Mouse (Mus musculus) forebrain, embryonic 13.5 days (tissue): ENCODE results near the gene Cpsf3. TPM values are rescaled to one million over a fixed set of nuclear protein-coding genes. Genes with fewer than 3 reads are reported as not detected.

Experiments
- ATAC-seq: fragments of 200-750 bp; cut with Nextera tagmentation; 2 replicates; pipeline ENCODE4 v1.8.0; 2017
- H3K27ac ChIP-seq: fragments of 300-500 bp; sonication (generic); 2 replicates; pipeline ENCODE4 v1.5.1; 2015; ENCODE audit warnings: inconsistent platforms, mild to moderate bottlenecking, moderate library complexity
- H3K27me3 ChIP-seq: fragments of 300-500 bp; sonication (generic); 2 replicates; pipeline ENCODE4 v1.6.1; 2015; ENCODE audit warnings: mild to moderate bottlenecking, inconsistent platforms
- H3K36me3 ChIP-seq: fragments of 300-500 bp; sonication (generic); 2 replicates; pipeline ENCODE4 v1.6.1; 2015; ENCODE audit warnings: mild to moderate bottlenecking, inconsistent platforms; ENCODE audit not compliant: poor library complexity, severe bottlenecking
- H3K4me1 ChIP-seq: fragments of 300-500 bp; sonication (generic); 2 replicates; pipeline ENCODE4 v1.6.1; 2015; ENCODE audit warnings: inconsistent platforms
- H3K4me2 ChIP-seq: fragments of 300-500 bp; sonication (generic); 2 replicates; pipeline ENCODE4 v1.6.1; 2015; ENCODE audit warnings: inconsistent platforms, mild to moderate bottlenecking, moderate library complexity
- H3K4me3 ChIP-seq: fragments of 300-500 bp; sonication (generic); 2 replicates; pipeline ENCODE4 v1.5.1; 2015; ENCODE audit warnings: mild to moderate bottlenecking, inconsistent platforms
- H3K9ac ChIP-seq: fragments of 300-500 bp; sonication (generic); 2 replicates; pipeline ENCODE4 v1.6.1; 2015; ENCODE audit warnings: mild to moderate bottlenecking, inconsistent platforms
- H3K9me3 ChIP-seq: fragments of 300-500 bp; sonication (generic); replicated peaks from 2 replicates; pipeline ENCODE4 v1.6.1; 2016; ENCODE audit warnings: inconsistent platforms
- WGBS: fragments of 180-500 bp; shearing (Covaris S2); methylation state at CpG from one replicate; pipeline ENCODE4 v1.1.7; 2015; 5-methylcytosine and 5-hydroxymethylcytosine counted together
- polyA plus RNA-seq: library from polyadenylated mRNA; unstranded; fragments of >200 nt; fragmentation: Nextera tagmentation; extraction: Ambion mirVana; gene quantifications from 2 replicates; pipeline ENCODE4 v1.2.1, GENCODE M21; 2015

Cpsf3 gene
- polyA plus RNA-seq, 1 experiment from 2014 or later, result 117 TPM

DNA sequence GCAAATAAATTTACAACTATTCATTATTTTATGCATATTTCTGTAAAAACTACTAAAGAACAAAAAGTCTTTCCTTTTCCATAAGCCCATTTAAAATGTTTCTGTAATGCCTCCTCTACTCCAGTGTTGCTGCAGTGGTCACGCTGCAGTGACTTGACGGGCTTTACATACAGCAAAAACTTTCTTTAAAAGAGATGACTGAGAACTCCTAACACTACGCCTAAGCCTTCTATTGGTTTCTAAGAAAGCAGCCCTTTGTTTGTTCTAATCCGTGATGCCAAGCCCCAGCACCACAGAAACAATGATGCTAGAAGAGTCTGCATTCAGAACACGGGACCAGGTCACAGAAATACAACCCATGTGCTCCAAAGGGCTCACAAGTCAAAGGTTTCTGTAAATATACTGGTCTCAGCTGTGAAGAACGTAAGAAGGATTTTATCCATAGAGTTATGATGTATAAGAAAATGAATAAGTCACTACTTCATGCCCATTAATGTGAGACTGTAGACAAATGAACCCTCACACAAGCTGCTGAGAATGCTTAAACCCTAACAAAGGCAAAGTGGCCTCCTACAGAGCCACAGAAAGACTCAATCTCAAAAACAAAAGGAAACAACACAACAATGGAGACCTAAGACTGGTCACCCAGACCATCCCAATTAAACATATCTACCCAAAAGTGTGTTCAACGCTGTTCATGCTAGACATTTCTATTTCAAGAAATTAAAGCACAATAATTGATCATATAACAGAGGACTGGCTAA is 65.1 kb downstream of the Cpsf3 start:
- ATAC-seq, result no peak
- H3K4me2 ChIP-seq, result no peak overlapping the region
- no peaks in the 10 kb centered on the region for H3K27me3 ChIP-seq
- WGBS, result 6% methylated on average over 7 of the region's 7 CpGs
- H3K36me3 ChIP-seq, result peaks cover 59% of the 10 kb centered on the region
- H3K4me3 ChIP-seq, result no peak overlapping the region
- no peaks in the 10 kb centered on the region for H3K9me3 ChIP-seq
- H3K9ac ChIP-seq, result no peak overlapping the region
- no peak overlapping the region for H3K27ac ChIP-seq
- H3K4me1 ChIP-seq, result no peaks in the 10 kb centered on the region

DNA sequence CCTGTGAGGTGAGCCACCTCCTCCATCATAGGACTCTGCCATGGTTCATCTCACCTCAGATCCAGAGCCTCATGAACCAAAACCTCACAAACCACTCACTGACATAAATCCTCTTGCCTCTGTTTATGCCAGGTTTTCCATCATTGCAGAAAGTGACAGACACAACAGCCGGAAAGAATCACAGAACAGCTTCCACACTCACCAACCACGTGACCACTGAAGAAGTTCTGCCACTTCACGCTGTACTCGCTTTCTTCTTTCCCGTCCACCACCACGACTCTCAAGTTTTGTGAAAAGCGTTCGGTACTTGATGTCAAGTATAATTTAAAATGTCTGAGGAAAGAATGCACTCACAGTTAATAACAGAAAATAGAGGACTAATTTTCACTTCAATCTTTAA is 68.5 kb downstream of the Cpsf3 start:
- 98% methylated on average over 8 of the region's 8 CpGs for WGBS
- Histone ChIP-seq H3K36me3 (peaks cover 60% of the 10 kb centered on the region), H3K4me1 (no peaks in the 10 kb centered on the region), H3K27me3 (no peaks in the 10 kb centered on the region), H3K9me3 (no peaks in the 10 kb centered on the region), H3K9ac (no peak overlapping the region), H3K4me2 (no peak overlapping the region), H3K27ac (no peak overlapping the region), H3K4me3 (no peak overlapping the region)
- ATAC-seq, result no peak

DNA sequence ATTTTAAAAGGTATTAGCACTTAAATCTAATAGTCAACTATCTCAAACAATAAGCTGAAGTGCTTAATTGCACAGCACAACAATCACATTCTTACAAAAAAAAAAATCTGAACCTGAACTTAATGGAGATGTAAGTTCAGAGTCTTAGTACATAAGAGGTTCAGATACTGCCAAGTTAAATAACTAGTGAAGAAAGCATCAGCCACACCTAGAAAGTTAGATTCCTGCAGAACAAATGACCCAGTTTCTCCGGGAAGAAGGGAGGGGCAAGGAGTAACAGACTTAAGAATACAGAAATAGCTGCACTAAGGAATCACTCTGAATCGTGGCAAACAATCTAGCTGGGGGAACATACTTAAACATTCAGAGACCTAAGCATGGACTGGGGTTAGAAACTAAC is 77.5 kb downstream of the Cpsf3 start:
- Histone ChIP-seq H3K27ac (no peak overlapping the region), H3K9ac (no peak overlapping the region), H3K36me3 (peaks cover 12% of the 10 kb centered on the region; the same call in 1 of the 2 replicates), H3K9me3 (no peaks in the 10 kb centered on the region), H3K4me2 (no peak overlapping the region), H3K27me3 (no peaks in the 10 kb centered on the region), H3K4me3 (no peak overlapping the region), H3K4me1 (no peaks in the 10 kb centered on the region)
- WGBS, result 86% methylated on average over 2 of the region's 2 CpGs
- no peak for ATAC-seq

DNA sequence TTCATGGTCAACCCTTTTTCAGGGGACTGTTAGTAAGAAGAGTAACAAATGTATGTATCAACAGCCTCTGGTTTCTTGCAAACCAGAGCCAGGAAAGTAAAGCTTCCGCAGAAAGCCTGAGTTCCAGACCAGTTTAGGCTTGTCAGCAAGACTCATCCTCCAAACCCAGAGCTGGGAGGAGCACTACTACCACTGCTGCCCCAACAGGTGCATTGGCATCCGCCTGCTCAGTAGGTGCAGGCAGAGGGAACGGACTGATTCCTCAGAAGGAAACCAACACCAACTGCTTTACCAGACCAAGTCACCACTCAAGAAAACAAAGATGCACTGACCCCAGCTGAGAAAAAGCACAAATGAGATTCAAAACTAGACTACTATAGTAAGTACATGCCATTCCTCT is 78.0 kb downstream of the Cpsf3 start:
- Histone ChIP-seq H3K36me3 (peaks cover 12% of the 10 kb centered on the region; the same call in 1 of the 2 replicates), H3K4me1 (no peaks in the 10 kb centered on the region), H3K9me3 (no peaks in the 10 kb centered on the region), H3K4me3 (no peak overlapping the region), H3K27ac (no peak overlapping the region), H3K9ac (no peak overlapping the region), H3K4me2 (no peak overlapping the region), H3K27me3 (no peaks in the 10 kb centered on the region)
- no peak for ATAC-seq
- 87% methylated on average over 3 of the region's 3 CpGs for WGBS

Other genes starting within 250 kb of the Cpsf3 start
- 40.1 and 43.2 TPM in 2 replicates for gene Itgb1bp1, start 893 bp downstream of the Cpsf3 start, polyA plus RNA-seq
- gene Iah1, start 31.0 kb downstream of the Cpsf3 start, polyA plus RNA-seq, result 48.2 and 50.5 TPM in 2 replicates
- gene Adam17, start 88.2 kb downstream of the Cpsf3 start, polyA plus RNA-seq, result 22.9 and 23.8 TPM in 2 replicates
- 1,106 and 1,152 TPM in 2 replicates for gene Ywhaq, start 132.2 kb downstream of the Cpsf3 start, polyA plus RNA-seq